Mouse (Mus musculus): ENCODE measurements around the gene Aspdh.
A peak's percentile ranks its signal among the peaks of the same experiment; 100 is the strongest.

The Aspdh gene

DNA sequence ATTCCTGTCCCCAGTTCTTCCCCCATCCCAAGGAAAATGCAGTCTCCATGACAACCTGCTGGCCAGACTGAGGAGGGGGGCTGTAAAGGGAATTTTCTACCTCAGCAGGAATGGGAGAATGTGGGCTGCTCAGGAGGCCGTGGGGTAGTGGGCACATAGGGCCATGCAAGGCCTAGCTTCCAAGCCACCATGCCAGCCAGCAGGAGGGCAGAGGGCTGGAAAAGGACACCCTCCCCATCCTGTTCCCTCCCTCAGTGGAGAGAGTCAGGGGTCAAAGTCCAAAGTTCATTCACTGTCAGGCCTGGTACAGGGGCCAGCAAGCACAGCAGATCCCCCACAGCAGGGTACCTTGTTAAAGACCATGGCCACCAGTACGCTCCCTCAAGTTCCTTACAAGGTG lies at the start of gene Aspdh:
TSS of gene Aspdh (plus strand) at position 281 of the 400 bp plus-strand sequence.
- no peak for DNase-seq (ENCODE audit: low spot score)

DNA sequence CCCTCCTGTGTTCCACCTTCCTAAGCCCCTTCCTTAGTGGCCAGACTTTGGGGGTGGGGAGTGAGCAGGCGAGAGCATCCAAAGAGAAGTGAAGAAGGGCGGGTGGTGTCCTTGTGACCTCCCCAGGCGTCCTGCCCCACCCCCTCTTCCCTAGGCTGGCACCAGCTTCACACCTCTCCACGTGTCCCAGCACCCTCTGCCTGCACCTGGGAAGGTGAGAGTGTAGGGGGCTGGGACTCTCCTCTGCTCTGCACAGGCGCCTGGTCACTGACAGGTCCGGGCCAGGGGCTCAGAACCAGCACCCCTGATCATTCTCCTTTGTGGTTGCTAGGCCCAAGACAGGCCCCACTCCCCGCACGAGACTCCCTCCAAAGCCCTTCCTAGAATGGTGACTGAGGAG lies 37.5 kb upstream of the Aspdh start:
- peak; percentile 39 for DNase-seq (ENCODE audit: low spot score)

DNA sequence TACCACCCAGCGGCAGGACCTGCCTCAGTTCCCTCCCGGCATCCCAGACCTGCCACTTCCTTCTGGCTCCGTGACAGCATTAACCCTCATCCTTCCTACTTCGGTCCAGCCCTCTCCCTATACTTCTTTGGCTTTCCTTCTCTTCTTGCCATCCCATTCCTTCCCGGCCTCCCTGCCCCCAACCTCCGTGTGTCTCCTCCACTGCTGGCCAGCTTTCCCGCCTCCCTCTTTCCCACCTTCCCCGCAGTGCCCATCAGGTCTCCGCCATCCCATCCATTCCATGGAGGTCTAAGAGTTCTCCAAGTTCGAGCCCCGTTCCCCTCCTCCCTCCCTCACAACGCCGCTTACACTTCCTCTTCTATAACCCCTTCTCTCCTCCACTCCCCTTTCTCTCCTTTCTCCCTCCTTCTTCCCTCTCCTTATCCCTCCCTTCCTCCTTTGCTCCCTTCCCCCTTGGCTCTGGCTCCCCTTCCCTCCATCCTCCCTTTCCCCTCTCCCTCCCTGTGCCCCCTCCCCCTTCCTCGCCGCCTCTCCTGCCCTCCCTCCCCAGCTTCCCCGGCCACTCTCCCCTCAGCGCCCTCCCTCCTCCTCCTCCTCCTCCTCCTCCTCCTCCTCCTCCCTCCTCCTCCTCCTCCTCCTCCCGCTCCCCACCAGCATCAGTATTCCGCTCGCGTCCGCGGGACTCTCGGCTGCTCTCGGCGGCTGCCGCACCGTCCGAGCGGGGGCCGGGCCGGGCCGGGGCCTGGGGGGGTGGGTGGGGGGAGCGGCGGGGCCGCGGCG lies 36.8 kb upstream of the Aspdh start:
- DNase-seq (ENCODE audit: low spot score) = no peak

DNA sequence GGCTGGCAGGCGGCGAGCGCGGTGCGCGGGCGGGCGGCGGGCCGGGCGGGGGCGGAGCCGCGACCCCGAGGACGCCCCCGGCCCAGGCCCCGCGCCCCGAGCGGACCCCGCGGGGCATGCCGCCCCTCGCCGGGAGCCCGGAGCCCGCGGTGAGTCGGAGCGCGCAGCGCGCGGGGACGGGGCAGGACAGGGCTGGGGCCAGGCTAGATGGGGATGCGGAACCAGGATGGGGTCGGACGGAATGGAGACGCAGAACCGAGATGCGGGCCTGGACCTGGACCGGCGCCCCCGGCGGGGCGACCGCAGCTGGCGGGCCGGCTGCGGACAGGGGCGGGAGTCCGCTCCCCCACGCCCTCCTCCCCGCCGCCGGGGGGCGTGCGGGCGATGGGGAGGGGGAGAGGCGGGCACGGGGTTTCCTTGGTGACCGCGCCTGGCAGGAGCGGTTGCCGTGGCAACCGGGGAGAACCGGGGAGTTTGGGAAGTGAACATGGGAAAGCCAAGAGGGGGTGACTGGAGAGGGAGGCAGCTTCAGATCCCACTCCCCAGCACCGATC lies 36.1 kb upstream of the Aspdh start, which contains the start of gene Lrrc4b:
TSS of gene Lrrc4b (plus strand) at position 51 of the 554 bp plus-strand sequence.
- peak; percentile 48 for DNase-seq (ENCODE audit: low spot score)

DNA sequence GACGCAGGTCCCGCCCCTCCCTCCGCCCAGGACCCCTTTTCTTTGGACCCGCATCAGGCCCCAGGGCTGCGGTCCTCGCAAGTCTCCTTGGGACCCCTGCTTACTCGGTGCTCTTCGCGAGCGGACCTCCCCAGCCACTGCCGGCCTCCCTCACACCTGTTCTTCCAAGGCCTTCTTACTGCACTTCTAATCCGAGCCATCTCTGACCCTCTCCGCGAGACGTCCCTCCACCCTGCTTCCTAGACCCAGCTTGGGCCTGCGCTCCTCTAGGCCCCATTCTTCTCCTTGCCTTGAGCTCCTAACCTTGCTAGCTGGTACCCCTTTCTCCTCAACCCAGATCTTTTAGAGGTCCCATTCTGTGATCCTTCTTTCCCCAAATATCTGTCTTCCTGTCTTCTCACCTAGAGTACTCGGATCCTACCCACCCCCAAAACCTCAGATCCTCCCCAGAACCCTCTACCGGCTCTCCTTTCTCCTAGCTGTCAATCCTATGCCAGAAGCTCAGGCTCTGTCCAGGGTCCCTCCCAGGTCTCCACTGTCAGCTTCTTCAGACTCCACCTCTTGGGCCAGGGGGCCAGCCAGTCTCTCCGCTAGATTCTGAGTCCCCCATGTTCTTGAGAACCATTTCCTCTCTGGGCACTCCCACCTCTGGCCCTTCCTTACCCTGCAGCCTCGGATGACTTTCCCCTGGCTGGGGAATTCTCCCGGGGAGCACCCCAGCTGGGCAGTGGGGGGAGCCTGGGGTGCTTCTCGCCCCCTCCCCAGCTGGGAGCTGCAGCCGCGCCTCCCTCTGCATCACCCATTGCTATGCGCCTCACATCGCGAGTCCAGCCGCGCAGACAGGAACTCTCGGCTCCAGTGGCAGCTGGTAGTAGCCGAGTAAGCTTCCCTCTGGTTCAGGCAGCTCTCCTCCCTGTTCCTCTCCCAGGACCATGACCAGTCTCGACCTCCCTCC lies 35.4 kb upstream of the Aspdh start:
- no peak for DNase-seq (ENCODE audit: low spot score)

DNA sequence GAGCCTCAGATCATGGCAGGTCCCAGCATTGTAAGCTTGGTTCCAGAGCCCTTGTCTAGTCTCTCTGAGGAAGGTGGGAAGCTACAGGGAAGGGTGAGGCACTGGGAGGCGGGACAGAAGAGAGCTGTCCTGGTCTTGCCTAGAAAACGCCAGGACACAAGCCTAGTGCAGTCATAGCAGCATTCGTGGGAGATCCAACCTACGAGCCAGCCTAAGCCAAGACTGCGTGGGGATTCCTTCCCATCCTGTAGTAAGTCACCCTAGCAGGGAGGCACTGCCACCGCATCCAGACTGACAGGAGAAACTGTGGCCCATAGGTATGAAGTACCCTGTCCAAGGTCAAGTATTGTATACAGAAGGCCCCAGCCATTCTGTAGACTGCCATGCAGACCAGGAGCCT lies 32.6 kb upstream of the Aspdh start:
- DNase-seq (ENCODE audit: low spot score) = no peak

DNA sequence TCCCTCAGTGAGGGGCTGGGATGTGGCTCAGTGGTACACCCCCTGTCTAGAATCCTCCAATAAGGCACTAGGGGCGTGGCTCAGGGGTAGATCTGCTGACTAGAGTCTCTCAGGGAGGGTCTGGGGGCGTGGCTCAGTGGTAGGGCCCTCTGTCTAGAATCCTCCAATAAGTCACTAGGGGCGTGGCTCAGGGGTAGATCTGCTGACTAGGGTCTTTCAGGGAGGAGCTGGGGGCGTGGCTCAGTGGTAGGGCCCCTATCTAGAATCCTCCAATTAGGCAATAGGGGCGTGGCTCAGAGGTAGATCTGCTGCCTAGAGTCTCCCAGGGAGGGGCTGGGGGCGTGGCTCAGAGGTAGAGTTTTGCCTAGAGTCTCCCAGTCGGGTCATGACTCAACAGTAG lies 31.8 kb upstream of the Aspdh start:
- DNase-seq (ENCODE audit: low spot score) = peak; percentile 50

DNA sequence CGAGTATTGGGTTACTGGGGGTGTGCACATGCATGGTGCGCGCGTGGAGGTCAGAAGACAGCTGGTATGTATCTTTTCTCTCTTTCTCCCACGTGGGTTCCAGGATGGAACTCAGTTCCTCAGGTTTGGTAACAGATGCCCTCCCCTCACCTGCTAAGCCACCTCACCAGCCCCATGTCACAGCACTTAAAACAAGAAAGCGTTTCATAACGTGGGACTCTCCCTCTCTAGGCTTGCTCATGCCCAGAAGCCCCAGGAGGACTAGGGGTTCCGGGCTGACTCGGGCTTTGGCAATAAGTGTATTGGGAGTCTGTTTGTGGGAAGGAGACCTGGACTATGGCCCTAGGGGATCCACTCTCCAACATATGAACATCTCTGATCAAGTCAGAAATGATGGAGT lies 31.1 kb upstream of the Aspdh start:
- DNase-seq (ENCODE audit: low spot score) = no peak

DNA sequence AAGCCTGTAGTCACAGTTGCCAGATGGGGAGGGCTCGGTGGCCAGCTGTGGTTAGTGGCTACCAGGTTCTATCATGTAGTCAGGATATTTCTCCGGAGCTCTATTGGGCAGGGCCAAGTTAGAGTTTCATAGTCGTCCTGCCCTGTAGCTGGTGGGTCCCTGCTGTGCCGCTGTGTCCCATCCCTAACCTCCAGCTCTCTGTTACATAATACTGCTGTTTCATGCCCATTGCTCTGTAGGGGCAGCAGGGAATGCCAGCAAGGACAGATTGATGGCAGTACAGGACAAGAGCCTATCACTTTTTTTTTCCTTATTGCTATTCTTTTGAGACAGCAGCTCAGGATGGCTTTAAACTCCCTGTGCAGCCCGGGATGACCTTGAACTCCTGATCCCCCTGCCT lies 29.4 kb upstream of the Aspdh start:
- DNase-seq (ENCODE audit: low spot score) = no peak

DNA sequence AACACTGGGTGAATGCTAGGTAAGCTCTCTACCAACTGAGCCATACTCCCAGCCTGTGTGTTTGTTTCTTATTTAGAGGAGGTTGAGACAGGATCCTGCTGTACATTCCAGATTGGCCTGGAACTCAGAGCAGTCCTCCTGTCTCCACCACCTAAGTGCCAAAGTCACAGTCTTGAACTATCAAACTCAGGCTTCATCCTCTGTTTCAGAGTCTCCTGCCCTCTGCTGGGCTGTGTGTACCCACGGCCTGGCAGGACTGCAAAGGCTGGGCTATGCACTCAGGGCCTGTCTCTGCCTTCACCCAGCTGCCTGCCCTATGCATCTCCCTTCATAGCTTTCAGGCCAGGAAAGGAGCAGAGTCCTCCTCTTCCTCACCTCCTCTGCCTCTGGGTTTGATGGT lies 28.9 kb upstream of the Aspdh start:
- no peak for DNase-seq (ENCODE audit: low spot score)

DNA sequence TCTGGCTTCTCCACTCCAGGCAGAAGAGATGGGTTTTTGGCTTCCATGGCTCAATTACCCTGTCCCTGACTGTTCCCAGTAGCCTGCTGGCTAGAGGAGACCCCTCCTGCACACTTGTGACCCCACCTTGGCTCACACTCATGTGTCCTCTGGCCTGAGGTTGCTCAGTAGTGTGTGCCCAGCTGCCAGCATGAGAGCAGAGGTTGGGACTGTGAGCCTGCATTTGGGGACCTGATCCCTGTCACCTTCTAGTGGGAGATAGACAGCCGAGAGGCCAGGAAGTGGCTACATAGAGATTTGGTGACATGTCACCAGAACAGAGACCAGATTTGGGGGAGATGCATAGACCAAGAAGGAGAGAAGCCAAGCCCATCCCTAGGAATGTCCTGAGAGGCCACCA lies 28.0 kb upstream of the Aspdh start:
- DNase-seq (ENCODE audit: low spot score) = no peak

DNA sequence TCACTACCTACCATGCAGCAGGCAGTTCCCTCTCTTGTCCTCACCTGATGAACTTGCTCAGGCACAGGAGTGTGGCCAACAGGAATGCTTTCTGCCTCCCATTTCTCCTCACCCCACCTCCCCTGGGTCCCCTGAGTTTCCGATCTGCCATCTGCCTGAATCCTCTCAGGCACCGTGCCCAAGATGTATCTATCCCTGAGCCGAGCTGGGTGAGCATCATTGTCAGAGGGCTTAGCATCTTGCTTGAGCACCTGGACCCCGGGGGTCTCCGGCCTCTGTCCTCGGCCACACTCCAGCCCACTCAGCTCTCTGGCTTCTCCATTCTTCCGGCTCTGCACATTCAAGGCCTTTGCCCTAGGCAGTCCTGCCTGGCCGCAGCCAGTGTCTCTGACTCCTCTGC lies 27.3 kb upstream of the Aspdh start:
- no peak for DNase-seq (ENCODE audit: low spot score)

DNA sequence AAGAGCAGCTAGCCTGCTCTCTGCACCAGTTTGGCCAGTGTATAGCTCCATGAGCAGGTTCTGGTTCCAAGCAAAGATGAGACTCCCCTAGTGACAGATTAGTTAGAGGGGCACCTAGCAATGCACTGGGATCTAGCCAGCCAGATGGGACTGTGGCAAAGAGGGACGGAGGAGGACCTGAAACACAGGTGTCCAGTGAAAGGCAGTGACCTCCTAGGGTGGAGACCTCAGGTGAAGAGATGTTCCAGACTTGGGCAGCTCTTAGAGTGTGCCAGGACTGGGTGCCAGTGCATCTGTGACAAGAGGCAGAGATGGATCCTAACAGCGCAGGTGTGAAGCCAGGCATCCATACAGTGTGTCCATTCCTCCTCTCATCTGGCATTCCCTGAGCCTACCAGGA lies 25.5 kb upstream of the Aspdh start:
- no peak for DNase-seq (ENCODE audit: low spot score)

DNA sequence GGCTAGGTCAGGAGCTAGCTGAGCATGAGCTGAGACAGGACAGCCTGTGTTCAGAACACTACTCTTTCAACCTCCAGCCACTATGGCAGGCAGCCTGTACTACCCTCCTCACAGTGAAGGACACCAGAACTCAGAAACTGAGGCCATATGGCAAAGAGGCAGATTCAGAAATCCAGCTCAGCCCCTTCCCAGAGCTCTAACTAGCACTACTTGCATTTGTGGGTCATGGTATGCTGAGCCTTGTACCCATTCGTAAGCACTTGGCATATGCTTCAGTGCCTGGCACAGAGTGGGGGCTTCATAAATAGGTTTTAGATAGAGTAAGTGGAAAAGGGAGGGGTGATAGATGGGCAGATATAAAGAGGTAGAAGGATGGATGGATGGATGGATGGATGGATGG lies 24.7 kb upstream of the Aspdh start:
- no peak for DNase-seq (ENCODE audit: low spot score)

DNA sequence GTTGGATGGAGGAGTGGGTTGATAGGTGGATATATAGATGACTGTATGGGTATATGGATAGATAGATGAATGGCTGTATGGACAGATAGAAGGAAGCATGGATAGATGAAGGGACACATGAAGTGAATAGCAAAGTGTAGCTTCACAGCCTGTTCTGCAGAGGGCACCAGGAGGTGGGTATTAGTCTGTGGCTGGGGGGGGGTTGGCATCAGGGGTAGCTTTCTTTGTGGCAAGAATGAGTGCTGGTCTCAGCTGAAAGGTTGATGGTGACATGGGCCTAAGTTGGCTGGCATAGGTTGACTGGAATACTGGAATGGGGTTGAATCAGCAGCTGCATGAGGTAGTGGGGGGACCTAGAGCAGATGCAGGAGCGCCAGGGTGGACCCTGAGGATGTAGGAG lies 24.0 kb upstream of the Aspdh start:
- no peak for DNase-seq (ENCODE audit: low spot score)

DNA sequence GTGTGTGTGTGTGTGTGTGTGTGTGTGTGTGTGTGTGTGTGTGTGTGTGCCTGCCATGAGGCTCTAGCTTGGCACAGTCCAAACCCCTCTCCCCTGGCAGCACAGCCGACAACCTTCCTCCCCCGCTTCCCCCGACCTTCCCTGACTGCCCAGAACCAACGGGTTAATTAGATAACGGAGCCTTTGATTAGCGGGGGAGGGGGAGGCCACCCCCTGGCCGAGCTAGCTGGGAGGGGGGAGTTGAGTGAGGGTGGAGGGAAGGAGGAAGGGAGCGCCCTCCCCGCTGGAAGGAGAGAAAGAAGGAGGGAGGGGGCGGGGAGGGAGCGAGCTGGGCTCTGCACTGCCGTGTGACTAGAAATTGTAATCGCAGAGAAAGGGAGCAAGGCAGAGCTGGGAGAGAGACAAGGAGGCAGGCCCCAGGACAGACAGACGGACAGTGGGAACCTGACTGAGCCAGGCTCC lies 23.5 kb upstream of the Aspdh start:
- DNase-seq (ENCODE audit: low spot score) = peak; percentile 60

DNA sequence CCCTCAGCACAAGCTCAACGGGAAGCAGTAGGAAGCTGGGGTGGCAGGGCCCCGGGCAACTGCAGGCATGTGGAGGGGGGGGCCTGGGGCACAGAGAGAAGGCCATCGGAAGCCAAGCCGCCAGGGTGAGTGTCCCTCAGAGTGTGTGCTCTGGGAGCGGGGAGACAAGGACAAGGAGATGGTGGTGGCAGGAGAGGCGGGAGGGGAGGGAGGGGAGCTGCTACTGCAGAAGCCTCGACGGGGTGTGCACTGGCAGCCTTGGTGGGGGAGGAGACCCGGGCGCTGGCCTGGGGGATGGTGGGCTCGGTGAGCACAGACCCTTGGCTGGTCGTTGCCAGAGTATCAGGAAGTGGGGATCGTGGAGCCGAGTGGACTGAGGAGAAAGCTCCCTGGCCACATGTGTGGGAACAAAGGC lies 22.8 kb upstream of the Aspdh start:
- DNase-seq (ENCODE audit: low spot score) = peak; percentile 54

DNA sequence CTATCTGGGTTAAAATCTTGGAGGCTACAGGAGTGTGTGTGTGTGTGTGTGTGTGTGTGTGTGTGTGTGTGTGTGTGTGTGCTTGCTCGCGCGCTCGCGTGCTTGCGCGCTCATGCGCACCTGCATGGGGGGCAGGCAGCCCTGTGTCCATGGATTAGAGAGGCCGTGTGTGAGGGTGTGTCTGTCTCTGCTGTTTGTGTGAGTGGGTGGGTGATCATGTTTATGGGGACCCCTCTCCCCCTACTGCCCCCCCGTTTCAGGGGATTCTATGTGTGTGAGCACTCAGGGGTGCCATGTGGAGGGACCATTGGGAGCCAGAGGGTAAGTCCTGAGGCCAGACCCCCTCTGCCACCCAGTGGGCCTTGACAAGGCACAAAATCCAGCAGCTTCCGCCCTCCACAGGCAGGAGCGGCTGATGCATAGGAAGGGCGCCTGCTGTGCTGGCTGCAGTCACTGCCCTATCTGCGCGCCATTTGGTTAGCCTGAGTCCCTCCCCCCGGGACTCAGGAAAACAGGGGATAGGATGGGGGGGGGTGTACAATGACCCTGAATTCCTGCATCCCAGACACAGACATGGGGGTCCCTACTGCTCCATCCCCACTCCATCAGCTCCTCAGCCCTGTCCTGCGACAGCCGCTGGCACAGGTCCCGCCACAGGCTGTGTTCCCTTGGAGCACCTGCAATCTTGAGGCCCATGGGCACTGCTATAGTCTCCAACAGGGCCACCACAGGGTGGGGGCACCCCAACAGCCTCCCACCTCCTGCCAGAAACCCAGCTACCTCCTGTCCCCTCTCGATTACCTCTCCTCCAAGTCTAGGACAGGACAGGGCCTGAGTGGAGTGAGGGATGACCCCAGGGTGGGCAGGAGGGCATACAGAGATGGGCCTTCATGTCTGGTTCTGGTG lies 21.7 kb upstream of the Aspdh start:
- no peak for DNase-seq (ENCODE audit: low spot score)

DNA sequence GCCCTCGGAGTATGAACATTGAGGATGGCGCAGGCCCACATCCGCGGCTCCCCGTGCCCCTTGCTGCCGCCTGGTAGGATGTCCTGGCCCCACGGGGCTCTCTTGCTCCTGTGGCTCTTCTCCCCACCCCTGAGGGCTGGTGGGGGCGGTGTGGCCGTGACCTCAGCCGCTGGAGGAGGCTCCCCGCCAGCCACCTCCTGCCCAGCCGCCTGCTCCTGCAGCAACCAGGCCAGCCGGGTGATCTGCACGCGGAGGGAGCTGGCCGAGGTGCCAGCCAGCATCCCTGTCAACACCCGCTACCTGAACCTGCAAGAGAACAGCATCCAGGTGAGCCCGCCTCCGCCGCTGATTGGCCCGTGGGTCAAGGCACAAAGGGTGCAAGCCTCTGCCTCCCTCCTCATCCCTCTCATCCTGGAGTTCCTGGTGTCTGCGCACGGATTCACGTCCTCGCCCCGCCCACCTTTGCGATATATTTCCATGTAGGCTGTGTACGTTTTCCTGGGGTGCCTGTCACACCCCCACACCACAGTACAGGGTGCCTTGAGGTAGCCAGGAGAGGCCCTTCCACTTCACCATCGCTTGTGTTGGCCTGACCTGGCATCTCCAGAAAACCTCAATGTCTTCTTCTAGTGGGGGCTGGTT lies 20.2 kb upstream of the Aspdh start:
- no peak for DNase-seq (ENCODE audit: low spot score)

DNA sequence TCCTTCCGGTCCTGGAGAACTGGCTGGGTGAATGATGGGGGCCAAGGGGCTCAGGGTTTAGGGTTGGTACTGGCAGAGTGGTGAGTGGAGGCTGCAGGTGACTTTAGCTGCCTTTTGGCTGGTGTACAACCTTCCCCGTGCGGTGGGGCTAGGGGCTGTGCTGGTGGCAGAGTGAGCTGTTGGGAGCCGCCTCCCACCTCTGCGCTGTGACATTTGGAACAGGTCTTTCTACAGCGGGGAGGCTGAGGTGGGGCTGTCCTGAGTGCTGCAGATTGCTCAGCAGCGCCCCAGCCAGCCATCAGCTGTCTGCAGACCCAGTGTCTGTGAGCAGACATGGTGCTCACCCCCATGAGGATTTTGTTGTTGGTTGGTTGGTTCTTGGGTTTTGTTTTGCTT lies 19.7 kb upstream of the Aspdh start:
- no peak for DNase-seq (ENCODE audit: low spot score)

Data from testis, postnatal 10 days (tissue).